Mouse (Mus musculus) lung, postnatal 25 days (tissue): ENCODE data around the gene Odf4.
"Not testable (repeated sequence)": the region's sequence is repeated elsewhere in the genome, so short reads cannot be mapped to it uniquely, and the experiment has no call there.

Source experiments
- DNase-seq: peaks from one replicate; pipeline ENCODE4 v3.0.0; 2022; ENCODE audit warnings: low spot score

Gene Odf4

DNA sequence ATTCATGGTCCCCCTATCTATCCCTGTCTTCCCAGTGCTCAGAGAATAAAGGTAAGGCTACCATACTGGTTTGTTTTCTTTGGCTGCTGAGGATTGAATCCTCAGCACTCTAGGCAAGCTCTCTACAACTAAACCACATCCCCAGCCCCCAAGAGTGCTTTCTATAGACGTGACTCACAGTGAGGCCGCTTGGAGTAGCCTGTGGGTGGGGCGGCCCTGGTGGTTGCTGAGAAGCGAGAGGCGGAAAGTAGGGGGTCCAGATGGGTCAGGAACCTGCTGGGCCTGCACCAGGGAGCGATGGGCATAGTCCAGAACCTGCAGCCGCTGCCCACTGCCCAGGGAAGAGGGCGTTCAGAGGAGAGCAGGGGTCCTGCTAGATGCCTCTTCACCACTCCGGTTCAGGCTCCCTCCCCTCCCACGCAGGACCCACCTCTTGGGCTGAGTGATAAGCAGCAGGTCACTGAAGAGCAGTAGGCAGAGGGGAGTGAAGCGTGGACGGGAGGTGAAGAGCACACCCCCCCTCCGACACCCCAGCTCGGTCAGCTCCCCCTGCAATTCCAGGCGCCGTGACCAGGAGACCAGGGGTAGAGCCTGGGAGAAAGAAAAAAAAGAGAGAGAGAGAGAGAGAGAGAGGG lies 20.0 kb upstream of the Odf4 start:
- DNase-seq, result no peak

DNA sequence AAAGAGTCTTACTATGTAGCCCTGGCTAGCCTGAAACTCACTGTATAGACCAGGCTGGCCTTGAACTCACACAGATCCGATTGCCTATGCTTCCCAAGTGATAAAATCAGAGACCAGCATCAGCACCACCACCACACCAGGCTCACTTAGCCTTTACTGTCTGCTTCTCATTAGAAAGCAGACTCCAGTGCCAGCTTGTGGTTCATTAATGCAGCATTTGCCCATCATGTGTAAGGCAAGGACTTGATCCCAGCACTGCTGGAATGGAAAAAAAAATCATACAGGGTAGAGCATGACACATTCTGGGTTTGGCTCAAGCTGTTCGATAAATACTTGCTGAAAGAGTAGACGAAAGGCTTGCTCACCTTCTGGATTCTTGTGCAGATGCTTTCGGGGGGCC lies 19.1 kb upstream of the Odf4 start:
- DNase-seq, result no peak

DNA sequence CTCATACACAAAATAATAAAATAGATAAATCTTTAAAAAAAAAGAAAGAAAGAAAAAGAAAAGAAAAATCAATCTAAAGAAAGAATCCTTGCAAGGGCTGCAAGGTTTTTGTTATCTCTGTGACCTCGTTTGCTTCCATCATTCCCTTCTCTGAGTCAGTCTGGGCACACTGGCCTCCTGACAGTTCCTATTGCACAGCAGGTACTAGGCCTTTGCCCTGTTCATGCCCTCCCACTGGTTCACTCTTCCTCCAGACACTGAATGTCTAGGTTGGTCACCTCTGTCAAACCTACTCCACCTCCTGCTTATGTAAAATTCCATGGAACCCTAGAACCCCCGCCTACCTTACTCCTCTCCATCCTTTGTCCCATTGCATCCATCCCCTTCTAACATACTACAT lies 18.4 kb upstream of the Odf4 start:
- no peak for DNase-seq

DNA sequence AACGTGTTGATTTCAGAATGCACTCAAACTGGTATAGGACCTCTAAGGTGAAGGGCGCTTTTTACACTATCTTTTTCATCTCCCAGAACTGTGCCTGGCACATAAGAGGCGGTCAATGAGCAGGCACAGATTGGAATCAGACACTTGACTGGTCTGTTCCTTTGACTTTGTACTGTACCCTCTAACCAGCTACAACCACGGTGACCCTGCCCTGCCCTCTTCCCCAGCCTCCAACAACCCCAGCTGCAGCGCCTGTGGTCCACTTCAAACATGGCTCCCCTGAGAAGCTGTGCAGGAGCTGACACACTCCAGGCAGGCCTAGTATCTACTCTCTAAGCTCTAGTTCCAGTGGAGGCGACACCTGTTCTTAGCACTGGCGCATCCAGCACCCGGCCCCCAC lies 15.8 kb upstream of the Odf4 start:
- no peak for DNase-seq

DNA sequence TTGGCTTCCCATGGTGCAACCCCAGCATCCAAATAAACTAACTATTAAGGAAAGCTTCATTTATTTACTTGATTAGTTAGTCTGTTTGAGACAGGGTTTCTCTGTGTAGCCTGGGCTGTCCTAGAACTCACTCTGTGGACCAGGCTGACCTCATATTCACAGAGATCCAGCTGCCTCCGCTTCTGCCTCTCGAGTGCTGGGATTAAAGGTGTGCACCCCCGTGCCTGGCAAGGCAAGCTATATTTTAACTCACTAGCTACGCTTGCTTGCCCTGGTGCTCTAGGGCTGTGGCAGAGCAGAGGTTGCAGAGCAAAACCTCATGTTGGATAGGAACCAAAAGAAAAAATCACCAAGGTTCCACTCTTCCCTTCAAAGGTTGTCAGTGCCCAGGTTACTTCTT lies 13.6 kb upstream of the Odf4 start:
- DNase-seq, result no peak

DNA sequence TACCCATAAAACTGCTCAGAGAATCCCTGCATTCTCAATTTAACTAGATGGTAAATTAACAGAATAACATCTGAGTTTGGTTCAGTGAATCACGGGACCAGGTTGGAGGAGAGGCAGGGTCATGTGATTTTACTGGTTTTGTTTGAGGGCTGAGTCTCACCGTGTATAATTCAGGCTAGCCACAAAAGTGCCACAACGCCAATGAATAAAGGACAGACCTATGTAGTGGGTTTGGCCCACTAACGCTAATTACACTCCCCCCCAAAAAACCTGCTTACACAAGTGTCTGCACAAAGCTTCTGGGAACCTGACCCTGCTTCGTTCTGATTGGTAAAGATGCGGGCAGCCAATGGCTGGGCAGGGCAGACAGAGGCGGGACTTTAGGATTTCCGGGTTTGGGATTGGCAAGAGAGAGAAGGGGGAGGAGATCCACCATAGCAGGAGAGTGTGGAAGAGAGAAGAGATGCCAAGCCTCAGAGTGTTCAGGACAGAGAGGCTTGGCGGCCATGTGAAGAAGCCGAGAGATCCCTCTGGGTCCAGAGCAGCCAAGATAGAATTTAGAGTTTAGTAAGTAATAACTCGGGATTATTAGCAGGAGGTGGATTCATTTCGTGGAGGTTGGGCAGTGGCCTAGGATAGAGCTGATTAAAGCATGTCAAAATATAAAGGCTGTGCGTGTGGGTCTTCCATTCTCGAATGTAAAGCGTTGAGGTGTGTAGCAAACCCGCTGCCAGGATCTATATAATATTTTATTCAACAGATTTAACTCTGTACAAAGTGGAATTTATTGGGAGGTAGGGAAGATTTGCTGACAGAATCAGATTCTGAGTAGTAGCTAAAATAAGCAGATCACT lies 12.8 kb upstream of the Odf4 start:
- peak; percentile 94 for DNase-seq

DNA sequence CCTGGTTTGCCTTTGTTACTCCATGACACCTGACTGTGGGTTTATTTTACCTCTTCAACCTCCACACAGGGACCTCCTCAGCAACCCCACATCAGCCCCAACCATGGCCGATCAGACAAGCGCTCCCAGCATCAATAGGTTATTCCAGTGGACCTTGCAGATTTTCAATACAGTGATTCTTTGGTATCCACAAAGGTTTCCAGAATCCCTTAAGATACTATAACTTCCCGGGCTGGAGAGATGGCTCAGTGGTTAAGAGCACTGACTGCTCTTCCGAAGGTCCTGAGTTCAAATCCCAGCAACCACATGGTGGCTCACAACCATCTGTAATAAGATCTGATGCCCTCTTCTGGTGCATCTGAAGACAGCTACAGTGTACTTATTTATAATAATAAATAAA lies 10.1 kb upstream of the Odf4 start:
- not testable (repeated sequence) for DNase-seq

DNA sequence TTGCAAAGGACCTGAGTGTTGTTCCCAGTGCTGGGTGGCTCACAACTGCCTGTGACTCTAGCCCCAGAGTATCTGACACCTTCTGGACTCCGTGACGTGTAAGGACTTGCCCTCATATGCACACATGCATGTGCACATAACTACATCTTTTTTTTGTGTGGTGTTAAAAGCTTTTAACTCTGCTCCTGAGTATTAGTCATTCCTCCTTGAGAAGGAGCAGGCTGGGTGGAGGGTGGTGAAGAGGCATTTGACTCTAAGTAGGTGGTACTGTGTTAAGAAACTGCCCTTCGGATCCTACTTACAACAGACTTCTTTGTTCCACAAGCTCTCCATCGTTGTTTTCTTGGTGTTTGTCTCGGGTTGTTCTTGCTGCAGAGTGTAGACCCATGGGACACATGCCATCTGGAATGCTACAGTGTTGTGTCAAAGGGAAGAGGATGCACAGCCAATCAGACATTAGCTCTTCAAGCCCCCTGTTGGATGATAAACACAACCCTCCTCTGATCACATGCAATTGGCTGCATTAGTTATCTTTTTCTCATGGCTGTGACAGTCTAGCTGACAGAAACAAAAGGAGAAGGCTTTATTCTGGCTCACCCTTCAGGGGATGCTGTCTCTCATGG lies 7.1 kb upstream of the Odf4 start:
- DNase-seq, result no peak

DNA sequence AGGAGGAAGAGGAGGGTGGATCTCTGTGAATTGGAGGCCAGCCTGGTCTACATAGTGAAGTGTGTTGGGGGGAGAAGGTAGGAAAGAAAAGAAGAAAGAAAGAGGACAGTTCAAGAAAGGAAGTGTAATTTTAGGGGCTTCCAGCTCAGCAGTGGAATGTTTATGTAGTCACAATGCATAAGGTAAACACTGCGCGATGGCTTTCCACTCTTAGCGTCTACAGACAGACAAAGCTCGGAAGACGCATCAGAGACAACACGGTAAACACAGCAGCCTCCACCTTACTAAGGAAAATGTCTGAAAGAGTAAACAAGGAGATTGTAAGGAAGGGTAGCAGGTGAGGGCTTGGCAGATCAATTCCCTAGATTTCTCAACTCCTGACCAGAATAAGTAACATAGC lies 3.1 kb upstream of the Odf4 start:
- DNase-seq, result no peak

DNA sequence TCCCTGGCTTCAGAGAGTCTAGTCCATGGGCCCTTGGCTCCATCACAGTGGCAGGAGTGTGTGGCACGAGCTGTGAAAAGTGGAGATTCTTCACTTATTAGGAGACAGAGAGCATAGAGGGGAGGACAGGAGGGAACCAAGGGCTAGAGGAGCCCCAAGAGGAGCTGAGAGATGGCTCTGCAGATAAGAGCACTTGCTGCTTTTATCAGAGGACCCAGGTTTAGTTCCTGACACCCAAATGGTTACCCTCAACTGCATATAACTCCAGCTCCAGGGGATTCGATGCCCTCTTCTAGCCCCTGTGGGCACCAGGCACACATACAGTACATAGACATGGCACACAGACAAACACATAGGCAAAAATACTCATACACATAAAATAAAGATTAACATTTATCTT lies 2.1 kb downstream of the Odf4 start:
- DNase-seq, result no peak

DNA sequence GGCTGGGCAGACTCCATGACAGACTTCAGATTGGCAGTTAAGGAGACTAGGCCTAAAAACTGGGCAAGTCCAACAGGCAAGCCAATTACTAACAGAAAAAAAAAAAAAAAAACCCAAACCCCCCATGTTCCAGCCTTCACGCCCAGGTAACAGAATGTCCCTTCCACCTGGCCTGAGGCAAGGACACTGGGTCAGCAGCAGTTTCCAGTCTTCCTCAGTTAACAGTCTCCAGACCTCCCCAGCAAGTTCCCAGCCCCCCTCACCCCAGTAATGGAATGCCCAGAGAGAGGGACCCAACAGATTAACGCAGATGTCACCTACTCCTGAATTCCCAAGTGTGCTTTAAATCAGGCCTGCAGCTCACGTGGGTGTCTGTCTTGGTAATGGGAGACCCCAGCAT lies 3.7 kb downstream of the Odf4 start:
- no peak for DNase-seq

DNA sequence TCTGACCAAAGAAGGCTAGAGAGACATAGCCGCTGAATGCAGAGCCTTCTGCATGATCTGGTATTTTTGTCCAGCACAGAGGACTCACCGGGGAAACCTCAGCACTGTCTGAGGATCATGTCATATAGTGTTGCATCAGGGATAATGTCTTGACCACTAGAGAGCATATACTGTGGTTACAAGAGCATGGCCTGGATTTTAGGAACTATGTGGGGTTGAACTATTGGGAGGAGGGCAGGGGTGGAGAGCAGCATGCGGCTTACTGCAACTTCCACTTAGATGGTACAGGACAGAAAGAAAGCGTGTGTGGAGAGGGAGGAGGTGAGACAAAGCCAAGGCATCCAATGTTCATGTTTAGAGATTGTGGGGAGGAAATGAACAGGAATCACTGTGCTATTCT lies 12.3 kb downstream of the Odf4 start:
- DNase-seq, result no peak

DNA sequence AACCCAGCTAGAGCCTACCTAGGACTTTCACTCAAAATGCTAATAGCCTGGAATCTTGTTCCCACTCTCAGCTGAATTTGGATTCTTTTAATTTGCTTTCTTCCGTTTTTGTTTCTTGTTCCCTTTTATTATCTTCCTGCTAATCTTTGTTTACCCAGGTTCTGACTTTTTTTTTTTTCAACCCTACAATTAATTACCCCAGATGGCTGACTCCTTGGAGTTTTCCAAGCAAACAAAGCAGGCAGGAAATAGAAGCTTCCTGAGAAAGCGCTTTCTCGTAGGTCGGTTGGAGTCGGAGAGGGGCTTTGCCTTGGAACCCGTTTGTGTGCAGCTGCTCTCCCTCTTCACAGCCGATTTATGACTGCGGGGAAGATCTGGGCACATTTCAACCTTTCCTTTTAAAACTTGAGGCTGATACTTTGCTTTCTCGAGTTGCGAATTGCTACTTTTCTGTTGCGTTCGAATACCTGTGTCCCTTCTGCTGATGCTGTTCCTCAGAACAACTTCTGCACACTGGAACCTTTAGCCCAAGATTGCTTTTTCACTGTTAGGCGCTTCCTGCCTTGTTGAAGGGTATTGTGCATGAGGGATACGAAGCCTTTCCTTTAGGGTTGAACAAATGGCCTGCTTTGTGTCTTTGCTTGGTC lies 15.2 kb downstream of the Odf4 start:
- DNase-seq, result no peak

DNA sequence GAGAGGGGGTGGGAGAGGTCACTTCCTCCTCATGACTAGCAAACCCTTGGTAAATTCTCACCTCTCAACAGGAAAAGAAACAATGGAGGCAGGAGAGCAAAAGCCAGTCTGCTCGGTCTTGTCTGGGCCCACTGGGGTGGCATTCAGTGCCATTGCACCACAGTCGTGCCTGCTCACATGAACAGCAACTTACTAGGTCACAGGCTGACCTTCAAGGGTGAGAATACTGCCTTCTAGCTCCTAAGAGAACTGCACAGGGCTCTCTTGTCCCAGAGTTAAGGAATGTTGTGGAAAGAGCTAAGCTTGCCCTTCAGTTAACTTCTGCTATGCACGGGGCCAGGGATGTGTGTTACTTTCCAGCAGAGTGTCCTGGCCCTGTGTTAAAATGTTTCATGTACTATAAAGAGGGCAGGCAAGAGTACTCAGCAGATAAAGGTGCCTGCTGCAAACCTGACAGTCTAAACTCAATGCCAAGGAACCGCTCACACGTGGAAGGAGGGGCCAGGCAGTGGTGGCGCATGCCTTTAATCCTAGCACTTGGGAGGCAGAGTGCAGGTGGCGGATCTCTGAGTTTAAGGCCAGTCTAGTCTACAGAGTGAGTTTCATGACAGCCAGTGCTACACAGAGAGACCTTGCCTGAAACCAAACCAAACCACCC lies 17.9 kb downstream of the Odf4 start:
- no peak for DNase-seq

GRCm38 (mm10) chr11:68907251-68907650 lies 19.6 kb downstream of the Odf4 start:
- DNase-seq, result no peak

GRCm38 (mm10) chr11:68906461-68906790 lies 20.5 kb downstream of the Odf4 start:
- DNase-seq, result no peak

- DNase-seq, result no peak
These were observed 21.0 kb downstream of the Odf4 start for GRCm38 (mm10) chr11:68905665-68906460.

DNA sequence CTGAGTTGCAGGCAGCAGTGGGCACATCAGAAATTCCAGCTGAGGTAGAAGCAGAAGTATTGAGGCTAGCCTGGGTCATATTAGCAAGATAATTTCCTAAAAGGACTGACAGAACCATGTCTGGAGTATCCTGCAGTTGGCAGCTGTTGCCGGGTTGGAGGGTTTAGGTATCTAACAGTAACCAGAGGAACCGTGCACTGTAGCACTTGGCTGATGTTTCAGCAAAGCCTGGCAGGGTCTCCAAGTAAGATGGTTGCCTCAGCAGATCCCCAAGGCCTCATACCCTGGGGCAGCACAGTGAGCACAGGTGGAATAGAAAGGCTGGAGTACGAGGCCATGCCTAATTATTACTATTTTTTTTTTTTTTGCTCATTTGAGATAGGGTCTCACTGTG lies 21.7 kb downstream of the Odf4 start:
- DNase-seq, result no peak

DNA sequence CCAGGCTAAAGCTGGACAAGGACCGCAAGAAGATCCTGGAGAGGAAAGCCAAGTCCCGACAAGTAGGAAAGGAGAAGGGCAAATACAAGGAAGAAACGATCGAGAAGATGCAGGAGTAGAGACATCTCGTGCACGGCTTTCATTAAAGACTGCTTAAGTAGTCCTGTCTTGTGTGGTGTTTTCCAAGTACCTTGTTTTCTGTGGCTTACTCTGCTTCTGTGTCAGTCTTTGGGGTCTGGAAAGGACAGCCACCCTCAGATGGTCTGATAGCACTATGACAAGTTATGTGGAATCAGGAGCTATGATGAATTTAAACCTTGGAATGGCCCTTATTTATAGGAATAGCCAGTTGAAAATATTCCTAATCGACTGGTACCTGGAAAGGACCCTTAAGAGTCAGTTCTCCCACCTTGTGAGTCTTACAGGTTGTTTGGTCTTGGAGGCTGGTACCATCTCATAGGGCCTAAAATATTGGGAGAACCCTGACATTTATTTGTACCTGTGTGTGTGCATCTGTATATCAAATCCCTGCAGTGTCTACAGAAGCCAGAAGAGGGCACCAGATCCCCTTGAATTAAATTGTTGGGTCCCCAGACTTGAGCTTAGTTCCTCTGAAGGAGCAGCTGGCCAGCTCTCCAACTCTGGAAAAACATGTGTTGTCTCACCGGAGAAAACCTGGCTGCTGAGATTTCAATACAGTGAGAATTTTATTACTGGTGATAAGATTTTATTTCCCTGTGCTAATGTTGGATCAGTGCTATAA lies 22.3 kb downstream of the Odf4 start:
- DNase-seq, result peak; percentile 81

DNA sequence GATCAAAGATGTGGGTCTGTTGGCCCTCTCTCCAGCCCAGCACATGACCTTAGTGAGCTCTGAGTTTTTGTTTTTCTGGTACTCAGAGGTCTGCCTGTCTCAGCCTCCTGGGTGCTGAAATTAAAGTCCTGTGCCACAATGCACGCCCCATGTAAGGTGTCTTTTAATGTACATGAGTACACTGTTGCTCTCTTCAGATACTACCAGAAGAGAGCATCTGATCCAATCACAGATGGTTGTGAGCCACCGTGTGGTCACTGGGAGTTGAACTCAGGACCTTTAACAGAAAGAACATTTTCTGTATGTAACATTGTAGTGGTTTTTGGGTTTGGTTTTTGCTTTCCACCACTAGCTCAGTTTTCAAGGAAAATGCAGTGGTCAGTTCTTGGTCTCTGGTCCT lies 23.1 kb downstream of the Odf4 start:
- no peak for DNase-seq

DNA sequence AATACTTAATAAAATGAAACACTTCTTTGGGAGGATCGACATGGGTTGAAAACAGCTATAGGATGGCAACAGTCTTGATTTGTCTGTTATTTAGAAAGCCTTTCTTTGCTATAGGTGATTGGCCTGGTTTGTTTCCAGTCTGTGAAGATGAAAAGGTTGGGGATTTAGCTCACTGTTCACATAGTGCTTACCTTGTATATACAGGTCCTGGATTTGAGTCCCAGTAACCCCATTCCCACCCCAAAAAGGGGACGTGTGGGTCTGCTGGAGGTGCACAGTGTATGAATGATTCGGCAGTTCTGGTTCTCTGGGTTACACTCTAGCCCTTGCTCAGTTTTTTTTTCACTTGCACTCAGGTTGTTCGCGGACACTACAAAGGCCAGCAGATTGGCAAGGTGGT lies 24.1 kb downstream of the Odf4 start:
- no peak for DNase-seq
